9 mouse cellular contexts compared by ENCODE assay signal in the genomic region with DNA sequence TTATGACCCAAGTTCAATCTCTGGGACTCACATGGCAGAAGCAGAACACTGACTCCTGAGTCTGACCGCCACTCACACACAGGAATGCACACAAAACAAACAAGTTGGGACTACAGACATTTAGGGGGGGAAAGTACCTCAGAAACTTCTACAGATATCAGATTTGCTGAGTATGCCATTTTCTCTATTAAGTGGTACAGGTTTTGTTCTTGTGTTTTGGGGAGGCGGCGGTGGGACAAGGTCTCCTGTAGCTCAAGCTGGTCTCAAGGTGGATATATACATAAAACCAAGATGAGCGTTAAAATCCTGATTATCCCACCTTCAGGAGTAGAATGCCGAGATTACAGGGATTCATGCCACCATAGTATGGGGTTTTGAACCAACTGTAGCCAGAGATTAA. TPM values are rescaled to one million over a fixed set of nuclear protein-coding genes. Genes with fewer than 3 reads are reported as not detected.
A peak's percentile ranks its signal among the peaks of the same experiment; 100 is the strongest.
DNase-seq lines count a peak whose midpoint lies in the region; ATAC-seq and TF ChIP-seq lines count a peak whose summit lies in the region.
"Had no signal": no experiment of that assay in that cellular context is flagged by ENCODE, and none has a peak within 500 bp of the region (broad histone marks: within the 10 kb centered on the region; RNA-seq: fewer than 3 reads in every experiment).

No protein-coding gene starts in this region.

- intact Hi-C loops in heart, postnatal 25 days (cut with DNase I) = loop anchor here (5.0 to 10.0 kb wide), 3 partner anchors 44 to 353 kb away; a partner anchor contains a TSS

- no peak for DNase-seq in heart, postnatal 25 days (ENCODE audit: low spot score)
- DNase-seq in embryonic facial prominence, embryonic 14.5 days (ENCODE audit: low spot score) = no peak
- DNase-seq in spleen, postnatal 14 days (ENCODE audit: low spot score in 2 of 2) = no peak
- DNase-seq in Muller cell, postnatal 12 days (ENCODE audit: inconsistent ontology term) = no peak
- DNase-seq in lung, adult 2 months = no peak
- DNase-seq: kidney, postnatal 4 days had no signal

- 0 out of 2 replicates have a peak, but pooled peaks cover 6% of the 10 kb centered on the region for H3K36me3 ChIP-seq in heart, embryonic 14.5 days (ENCODE audit: control insufficient read depth, insufficient read depth, low read length)
- no peaks in the 10 kb centered on the region for H3K36me3 ChIP-seq in embryonic facial prominence, embryonic 14.5 days (ENCODE audit: control insufficient read depth, insufficient read depth, low read length)
- no peaks in the 10 kb centered on the region for H3K36me3 ChIP-seq in hindbrain, embryonic 16.5 days (ENCODE audit: control insufficient read depth, insufficient read depth, low read length)
- H3K36me3 ChIP-seq in midbrain, embryonic 15.5 days (replicated peaks) = no peaks in the 10 kb centered on the region

- H3K9ac ChIP-seq in heart, embryonic 14.5 days (ENCODE audit: low read length) = peak overlapping the region; percentile 99
- H3K9ac ChIP-seq in embryonic facial prominence, embryonic 14.5 days (ENCODE audit: low read depth, low read length) = 0 out of 2 replicates have a peak overlapping the region, but pooled peaks have one; percentile 95
- H3K9ac ChIP-seq in hindbrain, embryonic 16.5 days (ENCODE audit: low read depth, low read length) = no peak overlapping the region
- no peak overlapping the region for H3K9ac ChIP-seq in midbrain, embryonic 15.5 days

- ATAC-seq in heart, embryonic 14.5 days (ENCODE audit: insufficient number of reproducible peaks, insufficient read depth, low FRiP score, low read depth) = no peak
- no peak for ATAC-seq in embryonic facial prominence, embryonic 14.5 days (ENCODE audit: low read depth)
- no peak for ATAC-seq in hindbrain, embryonic 16.5 days
- no peak for ATAC-seq in midbrain, embryonic 15.5 days (replicated peaks)

- peaks cover 10 to 37% of the 10 kb centered on the region in 2 experiments for H3K4me1 ChIP-seq in heart, embryonic 14.5 days (ENCODE audit: control insufficient read depth in 2 of 2, insufficient read depth in 2 of 2, low read length in 2 of 2)
- peaks cover 20% of the 10 kb centered on the region; the same call in 1 of the 2 replicates for H3K4me1 ChIP-seq in embryonic facial prominence, embryonic 14.5 days (ENCODE audit: control insufficient read depth, insufficient read depth, low read length)
- peaks cover 25% of the 10 kb centered on the region for H3K4me1 ChIP-seq in hindbrain, embryonic 16.5 days (ENCODE audit: control insufficient read depth, insufficient read depth, low read depth, low read length)
- peaks cover 33% of the 10 kb centered on the region for H3K4me1 ChIP-seq in midbrain, embryonic 15.5 days
- H3K4me1 ChIP-seq in lung, adult 2 months (ENCODE audit: control insufficient read depth, insufficient read depth, low read length) = peaks cover 18% of the 10 kb centered on the region

- no peaks in the 10 kb centered on the region for H3K27me3 ChIP-seq in heart, embryonic 14.5 days (ENCODE audit: control insufficient read depth, insufficient read depth, low read length)
- no peaks in the 10 kb centered on the region for H3K27me3 ChIP-seq in embryonic facial prominence, embryonic 14.5 days (replicated peaks; ENCODE audit: control insufficient read depth, insufficient read depth, low read length)
- H3K27me3 ChIP-seq in hindbrain, embryonic 16.5 days (replicated peaks; ENCODE audit: control insufficient read depth, insufficient read depth, low read length) = no peaks in the 10 kb centered on the region
- no peaks in the 10 kb centered on the region for H3K27me3 ChIP-seq in midbrain, embryonic 15.5 days (replicated peaks)

- TF ChIP-seq CTCF in lung, adult 2 months (IDR thresholded peaks at IDR 0.05; ENCODE audit: insufficient read depth, low read length) = no peak

- peak overlapping the region in 1 of 2 experiments; percentile 96; a peak in 1 of 4 replicates for H3K4me3 ChIP-seq in heart, embryonic 14.5 days (ENCODE audit: control insufficient read depth in 1 of 2, insufficient read depth in 1 of 2, low read depth in 1 of 2, low read length in 2 of 2)
- H3K4me3 ChIP-seq in embryonic facial prominence, embryonic 14.5 days (ENCODE audit: low read depth, low read length) = peak overlapping the region; percentile 92; the same call in 1 of the 2 replicates
- no peak overlapping the region for H3K4me3 ChIP-seq in hindbrain, embryonic 16.5 days (ENCODE audit: low read length)
- H3K4me3 ChIP-seq in midbrain, embryonic 15.5 days = no peak overlapping the region
- H3K4me3 ChIP-seq in lung, adult 2 months (replicated peaks; ENCODE audit: extremely low read depth, low read depth, low read length) = no peak overlapping the region

- TF ChIP-seq POLR2A in lung, adult 2 months (IDR thresholded peaks at IDR 0.05; ENCODE audit: borderline replicate concordance, extremely low read depth, low read depth, low read length) = no peak

- H3K27ac ChIP-seq in heart, embryonic 14.5 days (replicated peaks in 1 of 2; ENCODE audit: control insufficient read depth in 1 of 2, insufficient read depth in 1 of 2, low read depth in 2 of 2, low read length in 2 of 2) = no peak overlapping the region
- no peak overlapping the region for H3K27ac ChIP-seq in embryonic facial prominence, embryonic 14.5 days (replicated peaks; ENCODE audit: low read depth, low read length)
- no peak overlapping the region; the same call in 1 of the 2 replicates for H3K27ac ChIP-seq in hindbrain, embryonic 16.5 days (ENCODE audit: low read depth, low read length)
- H3K27ac ChIP-seq in midbrain, embryonic 15.5 days = no peak overlapping the region

- H3K9me3 ChIP-seq in heart, embryonic 14.5 days (ENCODE audit: control insufficient read depth, low read length) = no peaks in the 10 kb centered on the region
- no peaks in the 10 kb centered on the region for H3K9me3 ChIP-seq in embryonic facial prominence, embryonic 14.5 days (ENCODE audit: control insufficient read depth, low read length)
- H3K9me3 ChIP-seq in hindbrain, embryonic 16.5 days (ENCODE audit: control insufficient read depth, low read length) = no peaks in the 10 kb centered on the region
- H3K9me3 ChIP-seq in midbrain, embryonic 15.5 days = no peaks in the 10 kb centered on the region

- H3K4me2 ChIP-seq in heart, embryonic 14.5 days (ENCODE audit: low read length) = peak overlapping the region; percentile 89
- H3K4me2 ChIP-seq in embryonic facial prominence, embryonic 14.5 days (ENCODE audit: low read depth, low read length) = peak overlapping the region; percentile 93
- peak overlapping the region; percentile 93 for H3K4me2 ChIP-seq in hindbrain, embryonic 16.5 days (ENCODE audit: low read length)
- H3K4me2 ChIP-seq in midbrain, embryonic 15.5 days = peak overlapping the region; percentile 78

- 95% methylated on average over 5 of the region's 5 CpGs for WGBS in heart, embryonic 14.5 days
- WGBS in embryonic facial prominence, embryonic 14.5 days = 94% methylated on average over 5 of the region's 5 CpGs
- WGBS in hindbrain, embryonic 16.5 days = 93% methylated on average over 5 of the region's 5 CpGs
- 91% methylated on average over 5 of the region's 5 CpGs for WGBS in midbrain, embryonic 15.5 days
- 82% methylated on average over 5 of the region's 5 CpGs for WGBS in lung, adult 2 months

RNA-seq across cellular contexts. Expression of a gene that starts 1.9 kb away (rescaled TPM):
- polyA plus RNA-seq in heart, embryonic 14.5 days (2014; fragmentation: Nextera tagmentation; extraction: Ambion mirVana) = 10.2 and 10.4 TPM in 2 replicates
- 10 to 100 TPM; 13.8 to 15.7 TPM for total RNA-seq in heart, postnatal 25 days (2021)
- polyA plus RNA-seq in embryonic facial prominence, embryonic 14.5 days (2014; fragmentation: Nextera tagmentation; extraction: Ambion mirVana) = 15.0 and 17.0 TPM in 2 replicates
- polyA plus RNA-seq in hindbrain, embryonic 16.5 days (2015; fragmentation: Nextera tagmentation; extraction: Ambion mirVana) = 9.0 and 12.2 TPM in 2 replicates
- polyA plus RNA-seq in midbrain, embryonic 15.5 days (2015; fragmentation: Nextera tagmentation; extraction: Ambion mirVana) = 10.8 and 13.2 TPM in 2 replicates
- polyA plus RNA-seq in lung, adult 2 months (2012; rRNA removed) = 16.4 and 20.1 TPM in 2 replicates

RNA-seq across cellular contexts. Expression of a gene that starts 44.0 kb away (rescaled TPM):
- 127 and 138 TPM in 2 replicates for polyA plus RNA-seq in heart, embryonic 14.5 days (2014; fragmentation: Nextera tagmentation; extraction: Ambion mirVana)
- total RNA-seq in heart, postnatal 25 days (2021) = 10 to 100 TPM; 47.8 to 59.0 TPM
- 194 and 218 TPM in 2 replicates for polyA plus RNA-seq in embryonic facial prominence, embryonic 14.5 days (2014; fragmentation: Nextera tagmentation; extraction: Ambion mirVana)
- 153 and 164 TPM in 2 replicates for polyA plus RNA-seq in hindbrain, embryonic 16.5 days (2015; fragmentation: Nextera tagmentation; extraction: Ambion mirVana)
- 147 and 163 TPM in 2 replicates for polyA plus RNA-seq in midbrain, embryonic 15.5 days (2015; fragmentation: Nextera tagmentation; extraction: Ambion mirVana)
- 42.3 and 52.7 TPM in 2 replicates for polyA plus RNA-seq in lung, adult 2 months (2012; rRNA removed)

Comparison
In these comparisons a context has a peak if more than half of its experiments do, and no peak if none do; other contexts are left out.
1. H3K9ac ChIP-seq: peak in heart, embryonic 14.5 days (single experiment) and embryonic facial prominence, embryonic 14.5 days (single experiment); none in hindbrain, embryonic 16.5 days (single experiment) and midbrain, embryonic 15.5 days (single experiment).
2. Peak in every context shown above with its lines, with median percentiles within 50 percentile points of each other: H3K4me2 ChIP-seq.